Mouse (Mus musculus) embryonic fibroblast, embryonic 13.5 days (primary cell): ENCODE data around the gene Styk1.

Experiments
- CTCF ChIP-seq: IDR thresholded peaks from 2 replicates; pipeline ENCODE4 v1.5.1; 2011; ENCODE audit warnings: mild to moderate bottlenecking, control low read depth, low read length, moderate library complexity, borderline replicate concordance; ENCODE audit not compliant: insufficient read depth
- POLR2A ChIP-seq: IDR thresholded peaks from 2 replicates; pipeline ENCODE4 v1.6.1; 2011; ENCODE audit warnings: low read depth, mild to moderate bottlenecking, control low read depth, low read length, moderate library complexity

GRCm38 (mm10) chr6:131262778-131263177, 90.6 kb downstream of the Styk1 start:
- TF ChIP-seq CTCF (no peak), POLR2A (no peak)
